ENCODE assay signal across 32 mouse cellular contexts in genomic region chr13:38080014-38080413, GRCm38 (mm10). TPM values are rescaled to one million over a fixed set of nuclear protein-coding genes. Genes with fewer than 3 reads are reported as not detected.
A peak's percentile ranks its signal among the peaks of the same experiment; 100 is the strongest.
DNase-seq lines count a peak whose midpoint lies in the region; ATAC-seq and TF ChIP-seq lines count a peak whose summit lies in the region.
"Had no signal": no experiment of that assay in that cellular context is flagged by ENCODE, and none has a peak within 500 bp of the region (broad histone marks: within the 10 kb centered on the region; RNA-seq: fewer than 3 reads in every experiment).

No protein-coding gene starts in this region.

- no peak for TF ChIP-seq CTCF in intestine, postnatal 0 days (IDR thresholded peaks at IDR 0.05; ENCODE audit: low read depth)
- no peak for TF ChIP-seq CTCF in heart, adult 2 months (IDR thresholded peaks at IDR 0.05)

- TF ChIP-seq EP300 in heart, adult 2 months (IDR thresholded peaks at IDR 0.05; ENCODE audit: insufficient read depth, low read depth, low read length), result no peak

- no peaks in the 10 kb centered on the region for H3K79me2 ChIP-seq in heart, adult 2 months (replicated peaks; ENCODE audit: control insufficient read depth, insufficient read depth, low read length)

- ATAC-seq in limb, embryonic 14.5 days (ENCODE audit: low FRiP score, low read depth), result no peak
- ATAC-seq in intestine, postnatal 0 days, result no peak
- no peak for ATAC-seq in forebrain, embryonic 16.5 days
- ATAC-seq: activated CD4-positive, CD25-positive, alpha-beta regulatory T cell, adult 4 months; forebrain, embryonic 13.5 days; hindbrain, embryonic 16.5 days; Patski had no signal

- DNase-seq in limb, embryonic 14.5 days (ENCODE audit: low spot score), result peak; percentile 15
- no peak for DNase-seq in limb, embryonic 10.5 days (ENCODE audit: low spot score)
- DNase-seq in WW6 (ENCODE audit: low read depth, low spot score), result peak; percentile 62
- DNase-seq in retina, postnatal 1 day, result no peak
- no peak for DNase-seq in heart, adult 2 months
- DNase-seq in adrenal gland, adult 18-20 months (ENCODE audit: low spot score in 2 of 2), result no peak
- DNase-seq: adrenal gland, adult 8-10 months; cerebellum, adult 9-10 months; cerebellum, postnatal 36 days; embryo, embryonic 11 days; gastrocnemius, adult 2 months; gastrocnemius, postnatal 36 days; heart, postnatal 10 days; kidney, adult 9 months; kidney, postnatal 10 days; layer of hippocampus, postnatal 36 days; lung, postnatal 36 days; right cerebral cortex, postnatal 4 days had no signal

- H3K9me3 ChIP-seq in limb, embryonic 14.5 days (ENCODE audit: control insufficient read depth, low read length), result no peaks in the 10 kb centered on the region
- no peaks in the 10 kb centered on the region for H3K9me3 ChIP-seq in limb, embryonic 10.5 days (replicated peaks)
- H3K9me3 ChIP-seq in intestine, postnatal 0 days (ENCODE audit: control insufficient read depth), result no peaks in the 10 kb centered on the region
- H3K9me3 ChIP-seq in forebrain, embryonic 16.5 days (ENCODE audit: control insufficient read depth, low read length), result no peaks in the 10 kb centered on the region
- H3K9me3 ChIP-seq: embryonic facial prominence, embryonic 13.5 days; forebrain, embryonic 13.5 days; heart, embryonic 13.5 days; lung, embryonic 15.5 days; megakaryocyte, embryonic 14.5 days; midbrain, embryonic 12.5 days; neural tube, embryonic 12.5 days had no signal

- intact Hi-C loops in heart, adult 2 months (cut with DNase I), result no loop called here

- no peak overlapping the region for H3K27ac ChIP-seq in limb, embryonic 14.5 days (replicated peaks; ENCODE audit: low read depth, low read length)
- H3K27ac ChIP-seq in limb, embryonic 10.5 days, result no peak overlapping the region
- no peak overlapping the region for H3K27ac ChIP-seq in intestine, postnatal 0 days (ENCODE audit: low read depth, low read length)
- no peak overlapping the region for H3K27ac ChIP-seq in forebrain, embryonic 16.5 days (ENCODE audit: low read length)
- no peak overlapping the region for H3K27ac ChIP-seq in heart, adult 2 months
- H3K27ac ChIP-seq: forebrain, embryonic 13.5 days; gastrocnemius, adult 2 months; heart, embryonic 13.5 days; lung, embryonic 15.5 days; midbrain, embryonic 12.5 days; neural tube, embryonic 12.5 days had no signal

- no peaks in the 10 kb centered on the region for H3K36me3 ChIP-seq in limb, embryonic 14.5 days (ENCODE audit: control insufficient read depth, insufficient read depth, low read length)
- no peaks in the 10 kb centered on the region for H3K36me3 ChIP-seq in limb, embryonic 10.5 days
- no peaks in the 10 kb centered on the region for H3K36me3 ChIP-seq in intestine, postnatal 0 days (ENCODE audit: control insufficient read depth, insufficient read depth)
- no peaks in the 10 kb centered on the region for H3K36me3 ChIP-seq in forebrain, embryonic 16.5 days (ENCODE audit: control insufficient read depth, insufficient read depth)
- no peaks in the 10 kb centered on the region for H3K36me3 ChIP-seq in heart, adult 2 months (ENCODE audit: control insufficient read depth, insufficient read depth, low read length)
- H3K36me3 ChIP-seq: embryonic facial prominence, embryonic 13.5 days; heart, embryonic 13.5 days; lung, embryonic 15.5 days; midbrain, embryonic 12.5 days; neural tube, embryonic 12.5 days had no signal

- no peak overlapping the region for H3K9ac ChIP-seq in limb, embryonic 14.5 days (ENCODE audit: low read depth, low read length, severe bottlenecking)
- H3K9ac ChIP-seq in intestine, postnatal 0 days (ENCODE audit: low read depth, low read length), result no peak overlapping the region
- H3K9ac ChIP-seq in forebrain, embryonic 16.5 days (replicated peaks; ENCODE audit: low read depth, low read length), result no peak overlapping the region
- H3K9ac ChIP-seq in heart, adult 2 months (ENCODE audit: low read depth, low read length), result no peak overlapping the region
- H3K9ac ChIP-seq: forebrain, embryonic 13.5 days; heart, embryonic 13.5 days; lung, embryonic 15.5 days; midbrain, embryonic 12.5 days; neural tube, embryonic 12.5 days had no signal

- H3K4me3 ChIP-seq in limb, embryonic 14.5 days (replicated peaks; ENCODE audit: low read length), result no peak overlapping the region
- H3K4me3 ChIP-seq in limb, embryonic 10.5 days, result no peak overlapping the region
- H3K4me3 ChIP-seq in intestine, postnatal 0 days (ENCODE audit: low read depth, low read length), result no peak overlapping the region
- no peak overlapping the region for H3K4me3 ChIP-seq in forebrain, embryonic 16.5 days (replicated peaks; ENCODE audit: low read length)
- no peak overlapping the region for H3K4me3 ChIP-seq in heart, adult 2 months
- H3K4me3 ChIP-seq: embryonic facial prominence, embryonic 13.5 days; forebrain, embryonic 13.5 days; gastrocnemius, adult 2 months; heart, embryonic 13.5 days; lung, embryonic 15.5 days; megakaryocyte, embryonic 14.5 days; midbrain, embryonic 12.5 days; myocyte; neural tube, embryonic 12.5 days had no signal

- no peak for TF ChIP-seq POLR2A in limb, embryonic 14.5 days (IDR thresholded peaks at IDR 0.05; ENCODE audit: borderline replicate concordance, extremely low read depth, insufficient read depth, insufficient read length)
- TF ChIP-seq POLR2A in heart, adult 2 months (IDR thresholded peaks at IDR 0.05; ENCODE audit: insufficient read depth, low read depth, low read length), result no peak

- no peak overlapping the region for H3K4me2 ChIP-seq in limb, embryonic 14.5 days (replicated peaks; ENCODE audit: low read depth, low read length, severe bottlenecking)
- H3K4me2 ChIP-seq in intestine, postnatal 0 days (replicated peaks; ENCODE audit: low read depth), result peak overlapping the region; percentile 28
- no peak overlapping the region for H3K4me2 ChIP-seq in forebrain, embryonic 16.5 days (ENCODE audit: low read length)
- H3K4me2 ChIP-seq: embryonic facial prominence, embryonic 13.5 days; forebrain, embryonic 13.5 days; heart, embryonic 13.5 days; liver, embryonic 11.5 days; lung, embryonic 15.5 days; midbrain, embryonic 12.5 days; neural tube, embryonic 12.5 days had no signal

- no peaks in the 10 kb centered on the region for H3K27me3 ChIP-seq in limb, embryonic 14.5 days (ENCODE audit: control insufficient read depth, insufficient read depth, low read length)
- no peaks in the 10 kb centered on the region for H3K27me3 ChIP-seq in limb, embryonic 10.5 days (ENCODE audit: low read depth, poor library complexity, severe bottlenecking)
- no peaks in the 10 kb centered on the region for H3K27me3 ChIP-seq in intestine, postnatal 0 days (replicated peaks; ENCODE audit: control insufficient read depth, insufficient read depth, low read length)
- H3K27me3 ChIP-seq in forebrain, embryonic 16.5 days (replicated peaks; ENCODE audit: control insufficient read depth, insufficient read depth, low read length), result no peaks in the 10 kb centered on the region
- H3K27me3 ChIP-seq in heart, adult 2 months (ENCODE audit: control insufficient read depth, insufficient read depth, low read length), result no peaks in the 10 kb centered on the region
- H3K27me3 ChIP-seq: embryonic facial prominence, embryonic 13.5 days; forebrain, embryonic 13.5 days; heart, embryonic 13.5 days; lung, embryonic 15.5 days; midbrain, embryonic 12.5 days; neural tube, embryonic 12.5 days; Patski had no signal

- no peaks in the 10 kb centered on the region for H3K4me1 ChIP-seq in limb, embryonic 14.5 days (ENCODE audit: control insufficient read depth, insufficient read depth, low read length)
- H3K4me1 ChIP-seq in limb, embryonic 10.5 days, result peaks cover 7% of the 10 kb centered on the region
- H3K4me1 ChIP-seq in intestine, postnatal 0 days (replicated peaks; ENCODE audit: control insufficient read depth, insufficient read depth, low read length), result peaks cover 6% of the 10 kb centered on the region; the same call in 1 of the 2 replicates
- H3K4me1 ChIP-seq in forebrain, embryonic 16.5 days (replicated peaks; ENCODE audit: control insufficient read depth, insufficient read depth, low read length), result peaks cover 2% of the 10 kb centered on the region; the same call in 1 of the 2 replicates
- H3K4me1 ChIP-seq in heart, adult 2 months (ENCODE audit: control insufficient read depth, insufficient read depth, low read length), result no peaks in the 10 kb centered on the region
- H3K4me1 ChIP-seq: forebrain, embryonic 13.5 days; midbrain, embryonic 12.5 days; neural tube, embryonic 12.5 days had no signal

- 38% methylated on average over 9 of the region's 9 CpGs for WGBS in limb, embryonic 14.5 days
- WGBS in limb, embryonic 10.5 days, result 46% methylated on average over 9 of the region's 9 CpGs
- WGBS in intestine, postnatal 0 days, result 28% methylated on average over 9 of the region's 9 CpGs
- WGBS in forebrain, embryonic 16.5 days, result 52% methylated on average over 9 of the region's 9 CpGs
- 58% methylated on average over 9 of the region's 9 CpGs for WGBS in heart, adult 2 months

RNA-seq across cellular contexts. Expression of gene Cage1, which starts 43.1 kb away (rescaled TPM):
- 0.50 and 0.57 TPM in 2 replicates for polyA plus RNA-seq in limb, embryonic 14.5 days (2012; rRNA removed)
- polyA plus RNA-seq in limb, embryonic 14.5 days (2014; fragmentation: Nextera tagmentation; extraction: Ambion mirVana), result 1.3 TPM in 2 replicates
- 0.78 and 0.96 TPM in 2 replicates for polyA plus RNA-seq in limb, embryonic 10.5 days (2016; fragmentation: Nextera tagmentation; extraction: Ambion mirVana)
- 0.63 and 0.71 TPM in 2 replicates for polyA plus RNA-seq in intestine, postnatal 0 days (2015; fragmentation: Nextera tagmentation; extraction: Ambion mirVana)
- 1.5 and 2.0 TPM in 2 replicates for polyA plus RNA-seq in forebrain, embryonic 16.5 days (2015; fragmentation: Nextera tagmentation; extraction: Ambion mirVana)
- 1 to 10 TPM; 1.6 to 2.3 TPM for total RNA-seq in heart, adult 2 months (2021)
- 0.12 and 0.41 TPM in 2 replicates for polyA plus RNA-seq in heart, adult 2 months (2012; rRNA removed)
- total RNA-seq in adrenal gland, adult 18-20 months (2021), result 1 to 10 TPM; 1.7 to 3.6 TPM

RNA-seq across cellular contexts. Expression of gene Riok1, which starts 43.2 kb away (rescaled TPM):
- 33.7 and 54.4 TPM in 2 replicates for polyA plus RNA-seq in limb, embryonic 14.5 days (2012; rRNA removed)
- polyA plus RNA-seq in limb, embryonic 14.5 days (2014; fragmentation: Nextera tagmentation; extraction: Ambion mirVana), result 45.4 and 52.4 TPM in 2 replicates
- 52.7 and 60.0 TPM in 2 replicates for polyA plus RNA-seq in limb, embryonic 10.5 days (2016; fragmentation: Nextera tagmentation; extraction: Ambion mirVana)
- polyA plus RNA-seq in intestine, postnatal 0 days (2015; fragmentation: Nextera tagmentation; extraction: Ambion mirVana), result 15.7 and 20.6 TPM in 2 replicates
- 54.5 and 60.5 TPM in 2 replicates for polyA plus RNA-seq in forebrain, embryonic 16.5 days (2015; fragmentation: Nextera tagmentation; extraction: Ambion mirVana)
- total RNA-seq in heart, adult 2 months (2021), result 1 to 10 TPM; 8.4 to 9.0 TPM
- polyA plus RNA-seq in heart, adult 2 months (2012; rRNA removed), result 8.3 and 11.5 TPM in 2 replicates
- total RNA-seq in adrenal gland, adult 18-20 months (2021), result 10 to 100 TPM; 26.4 to 29.9 TPM

Comparison
In these comparisons a context has a peak if more than half of its experiments do, and no peak if none do; other contexts are left out.
1. DNase-seq: peak in limb, embryonic 14.5 days (single experiment) and WW6 (single experiment); none in limb, embryonic 10.5 days (single experiment), retina, postnatal 1 day (single experiment), heart, adult 2 months (0 of 2) and adrenal gland, adult 18-20 months (0 of 2).